Mouse (Mus musculus) kidney, adult 2 months (tissue): Measurements from ENCODE around the gene Gpd2. TPM values are rescaled to one million over a fixed set of nuclear protein-coding genes. Genes with fewer than 3 reads are reported as not detected.

Experiments
- DNase-seq: peaks from one replicate; pipeline ENCODE4 v3.0.0; 2021
- H3K27ac ChIP-seq: fragments of 200-500 bp; 2 replicates; pipeline ENCODE4 v1.5.1; 2012; ENCODE audit warnings: low read depth, low read length, control low read depth, inconsistent platforms; ENCODE audit not compliant: insufficient read depth
- H3K27me3 ChIP-seq: fragments of 200-500 bp; replicated peaks from 2 replicates; pipeline ENCODE4 v1.6.1; 2012; ENCODE audit warnings: mild to moderate bottlenecking, moderate library complexity, low read length, inconsistent platforms; ENCODE audit not compliant: control insufficient read depth, insufficient read depth
- H3K36me3 ChIP-seq: fragments of 200-500 bp; 2 replicates; pipeline ENCODE4 v1.6.1; 2012; ENCODE audit warnings: mild to moderate bottlenecking, moderate library complexity, low read length, inconsistent platforms; ENCODE audit not compliant: control insufficient read depth, insufficient read depth
- H3K4me1 ChIP-seq: fragments of 200-500 bp; 2 replicates; pipeline ENCODE4 v1.6.1; 2011; ENCODE audit warnings: low read length; ENCODE audit not compliant: control insufficient read depth, insufficient read depth
- H3K4me3 ChIP-seq: fragments of 200-500 bp; 2 replicates; pipeline ENCODE4 v1.5.1; 2011; ENCODE audit warnings: mild to moderate bottlenecking, low read depth, low read length, control low read depth; ENCODE audit not compliant: insufficient read depth
- CTCF ChIP-seq: fragments of 200-500 bp; conservative IDR thresholded peaks from 2 replicates; pipeline ENCODE4 v1.5.1; 2011; ENCODE audit warnings: low read depth, mild to moderate bottlenecking, control low read depth, low read length, moderate library complexity, mixed read lengths; ENCODE audit not compliant: insufficient read depth, insufficient read length
- POLR2A ChIP-seq: fragments of 200-500 bp; IDR thresholded peaks from one replicate; pipeline ENCODE4 v1.6.1; 2011; ENCODE audit warnings: low read depth, low read length, control low read depth
- WGBS: fragments of 180-500 bp; shearing (Covaris S2); methylation state at CpG from one replicate; pipeline ENCODE4 v1.1.7; 2018; 5-methylcytosine and 5-hydroxymethylcytosine counted together
- polyA plus RNA-seq: library from polyadenylated mRNA; depleted of rRNA; stranded (reverse); fragments of >200 nt; gene quantifications from 2 replicates; pipeline ENCODE4 v1.2.3, GENCODE M21; 2012

Gpd2 gene
- polyA plus RNA-seq, 1 experiment, result 17.2 TPM

GRCm38 (mm10) chr2:57280190-57280723, 42.8 kb downstream of the Gpd2 start:
- Histone ChIP-seq H3K4me3 (no peak overlapping the region), H3K4me1 (peaks cover 3% of the 10 kb centered on the region; the same call in 1 of the 2 replicates), H3K36me3 (no peaks in the 10 kb centered on the region), H3K27me3 (no peaks in the 10 kb centered on the region), H3K27ac (no peak overlapping the region)
- TF ChIP-seq POLR2A (no peak), CTCF (no peak)
- no peak for DNase-seq
- WGBS, result 90% methylated on average over 10 of the region's 10 CpGs

GRCm38 (mm10) chr2:57283791-57284190, 46.4 kb downstream of the Gpd2 start:
- no peak for DNase-seq
- no peak for TF ChIP-seq POLR2A
- no peak for TF ChIP-seq CTCF
- H3K27ac ChIP-seq, result no peak overlapping the region
- H3K27me3 ChIP-seq, result no peaks in the 10 kb centered on the region
- H3K4me1 ChIP-seq, result peaks cover 13% of the 10 kb centered on the region; the same call in 1 of the 2 replicates
- no peaks in the 10 kb centered on the region for H3K36me3 ChIP-seq
- 89% methylated on average over 7 of the region's 7 CpGs for WGBS
- no peak overlapping the region for H3K4me3 ChIP-seq

DNA sequence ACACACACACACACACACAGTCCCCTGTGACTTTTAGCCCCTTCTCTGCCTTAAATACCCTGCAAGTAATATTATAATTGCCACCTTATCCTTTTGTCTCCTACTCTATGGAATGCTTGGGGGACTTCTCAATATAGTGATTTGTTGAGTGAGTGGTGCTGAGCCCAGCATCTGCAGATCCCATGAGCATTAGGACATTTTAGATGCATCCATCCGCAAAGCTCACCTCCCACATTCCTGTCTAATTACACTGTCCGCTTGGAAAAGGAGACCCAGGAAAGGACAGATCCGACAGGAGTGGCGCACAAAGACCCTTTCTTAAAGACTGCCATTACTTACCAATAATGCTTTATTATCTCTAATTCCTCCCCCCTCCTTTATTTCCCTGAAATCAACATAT, 47.8 kb downstream of the Gpd2 start:
- peaks cover 13% of the 10 kb centered on the region; the same call in 1 of the 2 replicates for H3K4me1 ChIP-seq
- no peaks in the 10 kb centered on the region for H3K27me3 ChIP-seq
- H3K27ac ChIP-seq, result no peak overlapping the region
- H3K4me3 ChIP-seq, result no peak overlapping the region
- 90% methylated on average over 4 of the region's 4 CpGs for WGBS
- no peak for DNase-seq
- no peaks in the 10 kb centered on the region for H3K36me3 ChIP-seq
- TF ChIP-seq POLR2A, result no peak
- TF ChIP-seq CTCF, result no peak

DNA sequence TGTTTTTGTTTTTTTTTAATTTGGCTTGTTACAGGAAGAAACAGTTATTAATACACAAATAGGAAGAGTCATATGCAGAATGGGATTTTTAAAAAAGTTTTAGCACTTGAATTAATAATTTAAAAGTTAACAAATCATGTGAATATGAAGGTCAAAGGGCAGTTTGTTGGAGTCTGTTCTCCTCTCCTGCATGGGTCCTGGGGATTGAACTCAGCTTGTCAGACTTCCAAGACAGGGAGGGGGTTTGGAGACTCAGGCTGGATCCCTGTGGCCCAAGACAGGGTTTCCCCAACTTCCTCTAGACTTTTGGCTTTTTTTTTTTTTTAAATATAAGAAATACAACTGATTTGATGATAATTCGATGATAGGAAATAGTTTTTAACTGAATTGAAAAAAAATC, 50.6 kb downstream of the Gpd2 start:
- no peak overlapping the region for H3K4me3 ChIP-seq
- peaks cover 13% of the 10 kb centered on the region; the same call in 1 of the 2 replicates for H3K4me1 ChIP-seq
- H3K27ac ChIP-seq, result no peak overlapping the region
- WGBS, result 87% methylated on average over 1 of the region's 1 CpGs
- H3K36me3 ChIP-seq, result no peaks in the 10 kb centered on the region
- no peak for TF ChIP-seq CTCF
- TF ChIP-seq POLR2A, result no peak
- peak; percentile 65 for DNase-seq
- no peaks in the 10 kb centered on the region for H3K27me3 ChIP-seq

DNA sequence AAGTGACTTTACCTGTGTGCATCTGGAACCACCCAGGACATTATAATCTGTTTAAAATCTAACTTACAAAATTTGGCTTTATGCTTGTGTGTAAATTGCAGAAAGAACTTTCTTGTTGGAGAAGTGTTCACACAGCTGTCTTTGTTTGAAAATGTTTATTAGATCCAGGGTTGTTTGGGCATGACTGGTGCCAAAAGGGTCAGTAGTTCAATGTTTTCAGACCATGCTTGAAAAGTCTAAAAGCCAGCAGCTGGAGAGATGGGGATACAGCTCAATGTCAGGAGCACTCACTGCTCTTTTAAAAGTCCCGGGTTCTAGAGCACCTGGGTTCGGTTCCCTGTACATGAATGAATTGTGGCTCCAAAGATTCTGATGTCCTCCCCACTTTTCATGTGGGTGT, 56.1 kb downstream of the Gpd2 start:
- TF ChIP-seq CTCF (no peak), POLR2A (no peak)
- H3K4me3 ChIP-seq, result no peak overlapping the region
- no peak overlapping the region for H3K27ac ChIP-seq
- H3K36me3 ChIP-seq, result no peaks in the 10 kb centered on the region
- WGBS, result 76% methylated on average over 2 of the region's 2 CpGs
- no peaks in the 10 kb centered on the region for H3K27me3 ChIP-seq
- peak; percentile 29 for DNase-seq
- H3K4me1 ChIP-seq, result peaks cover 2% of the 10 kb centered on the region; the same call in 1 of the 2 replicates

DNA sequence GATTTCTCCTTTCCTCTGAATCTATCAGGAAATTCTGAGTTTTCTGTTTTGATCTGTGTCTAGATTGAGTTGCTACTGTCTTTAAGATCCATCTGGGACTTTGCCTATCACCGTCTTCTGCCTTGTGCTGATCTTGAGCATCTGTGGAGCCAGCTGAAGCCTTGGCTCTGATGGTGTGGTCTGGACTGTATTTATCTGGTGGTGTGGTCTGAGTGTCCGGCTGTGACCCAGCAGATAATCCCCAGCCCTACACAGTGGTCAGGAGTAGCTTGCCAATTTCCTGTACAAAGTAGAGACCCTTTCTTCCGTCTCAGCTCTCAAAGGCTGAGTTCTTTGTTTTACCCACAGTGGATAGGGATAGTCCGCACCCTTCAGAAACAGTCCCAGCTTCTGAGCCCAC, 58.6 kb downstream of the Gpd2 start:
- H3K4me1 ChIP-seq, result 0 out of 2 replicates have a peak, but pooled peaks cover 2% of the 10 kb centered on the region
- TF ChIP-seq POLR2A (no peak), CTCF (no peak)
- 87% methylated on average over 4 of the region's 4 CpGs for WGBS
- no peak for DNase-seq
- H3K27me3 ChIP-seq, result no peaks in the 10 kb centered on the region
- no peak overlapping the region for H3K27ac ChIP-seq
- H3K36me3 ChIP-seq, result no peaks in the 10 kb centered on the region
- H3K4me3 ChIP-seq, result no peak overlapping the region

DNA sequence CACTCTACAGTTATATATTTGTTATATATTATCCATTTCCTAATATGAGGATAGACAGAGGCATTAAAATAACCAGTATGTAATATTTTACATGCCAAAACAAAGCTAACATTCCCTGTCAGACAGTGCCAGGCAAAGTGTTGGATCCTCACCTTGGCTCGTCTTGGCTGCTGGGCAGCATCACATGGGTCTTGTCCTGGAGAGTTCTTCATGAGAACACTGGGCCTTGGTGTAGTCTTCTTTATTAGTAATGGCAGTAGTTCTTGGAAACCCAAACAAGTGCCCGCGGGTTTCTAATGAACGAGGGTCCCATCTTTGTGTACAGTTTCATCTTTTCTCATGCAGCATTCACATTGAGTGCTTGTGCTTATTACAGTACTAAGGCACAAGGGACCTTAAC, 59.8 kb downstream of the Gpd2 start:
- Histone ChIP-seq H3K4me1 (0 out of 2 replicates have a peak, but pooled peaks cover 2% of the 10 kb centered on the region), H3K27me3 (no peaks in the 10 kb centered on the region), H3K27ac (no peak overlapping the region), H3K4me3 (no peak overlapping the region), H3K36me3 (no peaks in the 10 kb centered on the region)
- peak; percentile 45 for DNase-seq
- 92% methylated on average over 4 of the region's 4 CpGs for WGBS
- TF ChIP-seq CTCF, result no peak
- no peak for TF ChIP-seq POLR2A

DNA sequence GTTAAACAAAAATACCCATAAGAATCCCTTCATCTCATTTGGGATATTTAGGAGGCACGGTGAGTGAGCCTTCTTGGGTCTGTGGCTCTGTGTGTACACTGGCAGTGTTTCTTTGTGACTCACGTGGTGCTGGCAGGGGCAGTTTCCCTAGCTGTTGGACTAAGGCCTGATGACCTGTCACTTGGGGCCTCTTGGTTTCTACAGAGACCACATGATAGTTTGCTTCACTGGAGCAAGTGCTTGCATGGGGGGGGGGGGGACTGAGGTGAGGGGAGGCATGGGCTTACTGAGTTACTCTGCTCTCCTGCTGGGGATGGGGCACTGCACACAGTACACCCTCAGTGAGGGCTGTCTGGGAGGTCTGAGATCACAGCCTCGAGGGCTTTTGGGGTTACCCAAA, 64.1 kb downstream of the Gpd2 start:
- TF ChIP-seq POLR2A (no peak), CTCF (no peak)
- peak; percentile 50 for DNase-seq
- 27% methylated on average over 3 of the region's 3 CpGs for WGBS
- no peaks in the 10 kb centered on the region for H3K27me3 ChIP-seq
- H3K4me1 ChIP-seq, result no peaks in the 10 kb centered on the region
- H3K27ac ChIP-seq, result no peak overlapping the region
- peaks cover 5% of the 10 kb centered on the region; the same call in 1 of the 2 replicates for H3K36me3 ChIP-seq
- no peak overlapping the region for H3K4me3 ChIP-seq
